Mouse (Mus musculus) small intestine, adult 2 months (tissue): ENCODE results near the gene Apmap.

Experiments
- CTCF ChIP-seq: fragments of 200-500 bp; IDR thresholded peaks from 2 replicates; pipeline ENCODE4 v1.5.1; 2012; ENCODE audit warnings: low read depth, mild to moderate bottlenecking, control low read depth, inconsistent platforms, low read length, moderate library complexity, mixed read lengths; ENCODE audit not compliant: insufficient replicate concordance, insufficient read length; ENCODE audit errors: extremely low read depth
- POLR2A ChIP-seq: fragments of 200-500 bp; IDR thresholded peaks from 2 replicates; pipeline ENCODE4 v1.6.1; 2012; ENCODE audit warnings: low read depth, mild to moderate bottlenecking, control low read depth, inconsistent platforms, low read length, moderate library complexity

DNA sequence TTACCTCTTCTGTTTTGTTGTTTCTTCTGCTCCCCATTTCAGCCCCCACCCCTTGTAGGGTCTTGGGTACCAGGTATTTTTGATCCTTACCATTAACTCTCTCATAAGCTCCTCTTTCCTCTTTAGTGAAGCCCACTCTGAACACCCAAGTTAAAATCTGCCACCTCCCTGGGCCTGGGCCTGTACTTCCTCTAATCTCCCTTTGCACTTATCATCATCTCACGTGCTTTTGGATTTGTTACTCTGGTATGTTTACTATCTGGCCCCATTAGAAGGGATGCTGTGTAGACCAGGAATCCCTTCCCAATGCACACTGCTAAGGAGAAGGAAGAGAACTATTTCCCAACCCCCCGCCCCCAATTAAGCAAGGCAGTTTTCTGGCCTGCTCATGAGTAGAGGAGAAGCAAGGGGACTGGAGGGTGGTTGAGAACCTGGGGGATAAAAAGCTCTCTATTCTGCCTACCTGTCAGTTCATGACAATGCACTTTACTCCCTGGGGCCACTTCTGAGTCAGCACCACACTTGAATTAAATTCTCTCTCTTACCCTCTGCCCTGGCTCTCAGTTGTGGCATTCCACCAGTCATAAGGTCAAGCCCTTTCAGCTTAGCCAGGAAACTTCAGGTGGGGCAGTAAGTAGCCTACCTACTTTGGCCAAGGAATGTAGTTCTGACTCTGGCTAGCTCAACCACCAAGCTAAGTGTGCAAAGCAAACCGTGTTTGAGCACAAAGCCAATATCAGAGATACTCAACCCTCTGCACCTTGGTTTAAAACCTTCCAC is 12.8 kb downstream of the Apmap start:
- TF ChIP-seq CTCF (no peak), POLR2A (no peak)
